Mouse (Mus musculus) effector memory CD4-positive, alpha-beta T cell, adult 7 months (primary cell): Measurements from ENCODE around the gene Kcnj5. TPM values are rescaled to one million over a fixed set of nuclear protein-coding genes. Genes with fewer than 3 reads are reported as not detected.

Experiments used
- polyA plus RNA-seq: library from polyadenylated mRNA; unstranded; fragments of 100-300 nt; shearing (Covaris generic); gene quantifications from one replicate; pipeline ENCODE4 v1.2.1, GENCODE M21; 2017

The Kcnj5 gene
- 0.24 TPM for polyA plus RNA-seq

DNA sequence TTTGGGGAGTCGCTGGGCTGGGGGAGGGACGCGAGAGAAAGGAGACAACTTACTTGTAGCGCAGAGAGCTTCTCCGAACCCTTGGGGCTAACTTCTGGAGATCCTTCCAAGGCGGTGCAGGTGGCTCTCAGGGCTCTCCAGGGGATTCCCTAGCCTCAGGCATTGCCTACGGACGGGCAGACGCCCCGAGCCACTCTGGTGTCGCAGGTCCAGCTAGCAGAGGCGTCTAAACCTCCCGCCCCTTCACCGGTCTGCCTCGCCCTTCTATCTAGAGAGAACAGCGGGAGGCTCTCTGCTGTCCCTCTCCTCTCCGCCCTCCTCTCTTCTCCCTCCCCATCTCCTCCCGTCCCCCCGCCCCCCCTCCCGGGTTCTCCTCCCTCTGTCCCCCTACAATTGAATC, at the start of gene Kcnj5:
Gene Kcnj5 (minus strand): TSS at position 300 of the 400 bp plus-strand sequence.

DNA sequence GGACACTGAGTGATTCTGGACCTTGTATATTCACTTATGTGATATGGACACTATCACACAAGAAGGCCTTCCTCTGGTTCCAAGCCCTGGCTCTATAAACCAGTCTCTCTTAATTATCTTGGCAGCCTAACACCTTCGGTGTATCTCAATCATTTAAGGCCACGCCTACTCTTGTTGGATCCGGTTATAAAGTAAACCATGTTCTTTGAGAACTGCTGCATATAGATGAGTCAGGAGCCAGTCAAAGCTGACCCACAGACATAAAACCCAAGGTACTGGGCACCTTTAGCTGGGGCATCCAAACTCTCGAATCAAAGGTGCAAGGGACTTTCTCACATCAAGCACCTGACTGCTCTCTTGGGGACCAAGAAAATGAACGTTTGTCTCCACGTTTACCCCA, 28.1 kb upstream of the Kcnj5 start, which contains the start of gene Kcnj1:
Gene Kcnj1 (plus strand): TSS at position 292 of the 400 bp plus-strand sequence.

Other genes with a start within 250 kb of the Kcnj5 start
- 0.20 TPM for gene Arhgap32, start 228.2 kb downstream of the Kcnj5 start, polyA plus RNA-seq
- gene Kcnj1, start 28.1 kb upstream of the Kcnj5 start, polyA plus RNA-seq: not detected
- gene Fli1, start 198.5 kb upstream of the Kcnj5 start, polyA plus RNA-seq: 120 TPM